Mouse (Mus musculus) testis, adult 2 months (tissue): ENCODE data around the gene Mbd4.
A peak's percentile ranks its signal among the peaks of the same experiment; 100 is the strongest.

Experiments
- CTCF ChIP-seq: fragments of 200-500 bp; IDR thresholded peaks from 2 replicates; pipeline ENCODE4 v1.5.1; 2012; ENCODE audit warnings: low read depth, mild to moderate bottlenecking, inconsistent platforms, low read length, moderate library complexity; ENCODE audit not compliant: control insufficient read depth, insufficient read depth, insufficient replicate concordance
- POLR2A ChIP-seq: fragments of 200-500 bp; IDR thresholded peaks from 2 replicates; pipeline ENCODE4 v1.6.1; 2012; ENCODE audit warnings: low read depth, mild to moderate bottlenecking, inconsistent platforms, low read length, moderate library complexity; ENCODE audit not compliant: control insufficient read depth

- peak; percentile 54; the same call in 1 of the 2 replicates for TF ChIP-seq POLR2A
- TF ChIP-seq CTCF: no peak
Observed at GRCm38 (mm10) chr6:115838161-115838597, 15.0 kb downstream of the Mbd4 start, which contains the start of gene Efcab12.
